Mouse (Mus musculus) NIH3T3 (cell line): ENCODE data around the gene Thbs3.

Experiments used
- DNase-seq: peaks from one replicate; pipeline ENCODE4 v3.0.0-alpha.2; 2012; ENCODE audit warnings: low read depth

Thbs3 gene

GRCm38 (mm10) chr3:89250435-89251040 lies 35.6 kb downstream of the Thbs3 start:
- DNase-seq = peak; percentile 76

- no peak for DNase-seq
Measured at GRCm38 (mm10) chr3:89251365-89251895, 36.5 kb downstream of the Thbs3 start.

- DNase-seq = no peak
Measured at GRCm38 (mm10) chr3:89254994-89255393, 40.0 kb downstream of the Thbs3 start.

GRCm38 (mm10) chr3:89256177-89256576 lies 41.2 kb downstream of the Thbs3 start:
- DNase-seq = peak; percentile 58

- DNase-seq = no peak
Measured at GRCm38 (mm10) chr3:89259076-89259475, 44.1 kb downstream of the Thbs3 start, which contains the start of gene Dpm3. Gene Dpm3, plus strand, starts transcription at chr3:89259358.

- DNase-seq = no peak
Measured at GRCm38 (mm10) chr3:89260211-89260610, 45.2 kb downstream of the Thbs3 start.

- no peak for DNase-seq
Measured at GRCm38 (mm10) chr3:89262417-89262816, 47.4 kb downstream of the Thbs3 start.

GRCm38 (mm10) chr3:89266439-89266893 lies 51.5 kb downstream of the Thbs3 start:
- DNase-seq = peak; percentile 86

GRCm38 (mm10) chr3:89268916-89269315 lies 53.9 kb downstream of the Thbs3 start:
- no peak for DNase-seq

GRCm38 (mm10) chr3:89270051-89270755 lies 55.2 kb downstream of the Thbs3 start, which contains the start of gene Slc50a1:
Gene Slc50a1, minus strand, starts transcription at chr3:89270570.
- DNase-seq = peak; percentile 86

- DNase-seq = peak; percentile 88
Measured at GRCm38 (mm10) chr3:89270891-89271290, 55.9 kb downstream of the Thbs3 start.

- DNase-seq = peak; percentile 43
Measured at GRCm38 (mm10) chr3:89271760-89272159, 56.8 kb downstream of the Thbs3 start.

GRCm38 (mm10) chr3:89276061-89276460 lies 61.1 kb downstream of the Thbs3 start:
- DNase-seq = no peak
